ENCODE assay signal across 8 mouse cellular contexts in genomic region chr12:70367326-70368248, GRCm38 (mm10). TPM values are rescaled to one million over a fixed set of nuclear protein-coding genes. Genes with fewer than 3 reads are reported as not detected.
DNase-seq lines count a peak whose midpoint lies in the region; ATAC-seq lines count a peak whose summit lies in the region.

No protein-coding gene starts in this region.

- H3K4me3 ChIP-seq in embryonic facial prominence, embryonic 15.5 days (replicated peaks): peak overlapping the region; percentile 23
- no peak overlapping the region for H3K4me3 ChIP-seq in hindbrain, embryonic 11.5 days (ENCODE audit: low read depth, low read length)

- H3K4me1 ChIP-seq in embryonic facial prominence, embryonic 15.5 days: peaks cover 6% of the 10 kb centered on the region; the same call in 1 of the 2 replicates
- H3K4me1 ChIP-seq in hindbrain, embryonic 11.5 days (replicated peaks; ENCODE audit: control insufficient read depth, insufficient read depth, low read length): peaks cover 3% of the 10 kb centered on the region

- H3K9ac ChIP-seq in embryonic facial prominence, embryonic 15.5 days: no peak overlapping the region
- H3K9ac ChIP-seq in hindbrain, embryonic 11.5 days (ENCODE audit: low read depth, low read length): peak overlapping the region; percentile 40

- peak overlapping the region; percentile 31; the same call in 1 of the 2 replicates for H3K4me2 ChIP-seq in embryonic facial prominence, embryonic 15.5 days (replicated peaks)
- peak overlapping the region; percentile 42 for H3K4me2 ChIP-seq in hindbrain, embryonic 11.5 days (replicated peaks; ENCODE audit: low read depth, low read length)

- no peaks in the 10 kb centered on the region for H3K27me3 ChIP-seq in embryonic facial prominence, embryonic 15.5 days
- no peaks in the 10 kb centered on the region for H3K27me3 ChIP-seq in hindbrain, embryonic 11.5 days (ENCODE audit: control insufficient read depth, insufficient read depth, low read length)

- peak; percentile 82 for ATAC-seq in embryonic facial prominence, embryonic 15.5 days (ENCODE audit: insufficient number of reproducible peaks, low FRiP score, low TSS enrichment, low read depth)
- ATAC-seq in hindbrain, embryonic 11.5 days (ENCODE audit: low FRiP score): peak; percentile 99
- ATAC-seq in megakaryocyte-erythroid progenitor cell, adult 5-6 weeks (replicated peaks; ENCODE audit: low FRiP score, low TSS enrichment, poor library complexity, severe bottlenecking): no peak

- peak; percentile 63 for DNase-seq in ovary, adult 18-20 months (ENCODE audit: low spot score)
- DNase-seq in ovary, postnatal 10 days (ENCODE audit: low spot score): no peak
- peak; percentile 91 for DNase-seq in hindbrain, embryonic 11.5 days (ENCODE audit: low spot score)
- DNase-seq in layer of hippocampus, adult 9-11 months: peak; percentile 78
- DNase-seq in mesoderm, embryonic 11.5 days (ENCODE audit: low read depth, low spot score): peak; percentile 89
- peak; percentile 73 for DNase-seq in right cerebral cortex, postnatal 4 days

- no peaks in the 10 kb centered on the region for H3K9me3 ChIP-seq in embryonic facial prominence, embryonic 15.5 days (replicated peaks)
- no peaks in the 10 kb centered on the region for H3K9me3 ChIP-seq in hindbrain, embryonic 11.5 days (ENCODE audit: control insufficient read depth, low read length)

- H3K36me3 ChIP-seq in embryonic facial prominence, embryonic 15.5 days: no peaks in the 10 kb centered on the region
- no peaks in the 10 kb centered on the region for H3K36me3 ChIP-seq in hindbrain, embryonic 11.5 days (ENCODE audit: control insufficient read depth, insufficient read depth, low read length)

- whole genome bisulfite sequencing in embryonic facial prominence, embryonic 15.5 days: 40% methylated on average over 19 of the region's 19 CpGs
- 22% methylated on average over 19 of the region's 19 CpGs for WGBS in hindbrain, embryonic 11.5 days

- H3K27ac ChIP-seq in embryonic facial prominence, embryonic 15.5 days (replicated peaks): no peak overlapping the region
- peak overlapping the region; percentile 94 for H3K27ac ChIP-seq in hindbrain, embryonic 11.5 days (ENCODE audit: low read depth, low read length)

RNA-seq across cellular contexts. Expression of gene Trim9, which starts 20.2 kb away (rescaled TPM):
- 1.4 and 1.6 TPM in 2 replicates for polyA plus RNA-seq in embryonic facial prominence, embryonic 15.5 days (2015; fragmentation: Nextera tagmentation; extraction: Ambion mirVana)
- 14.3 and 18.4 TPM in 2 replicates for polyA plus RNA-seq in hindbrain, embryonic 11.5 days (2014; fragmentation: Nextera tagmentation; extraction: Ambion mirVana)
- total RNA-seq in megakaryocyte-erythroid progenitor cell, adult 5-6 weeks (2014; fragmentation: Nextera tagmentation): not detected in 2 replicates
- not detected in 2 replicates for total RNA-seq in megakaryocyte-erythroid progenitor cell, adult 5-6 weeks (2017)
